Mouse (Mus musculus) heart, postnatal 0 days (tissue): ENCODE results near the gene Mrps26. TPM values are rescaled to one million over a fixed set of nuclear protein-coding genes. Genes with fewer than 3 reads are reported as not detected.

Source experiments
- ATAC-seq: fragments of 200-750 bp; cut with Nextera tagmentation; 2 replicates; pipeline ENCODE4 v1.8.0; 2017; ENCODE audit warnings: low read depth, moderate number of reproducible peaks, moderate library complexity; ENCODE audit not compliant: insufficient read depth
- DNase-seq: peaks from one replicate; pipeline ENCODE4 v3.0.0-alpha.2; 2016; ENCODE audit warnings: low spot score
- H3K27ac ChIP-seq: fragments of 300-500 bp; sonication (generic); 2 replicates; pipeline ENCODE4 v1.5.1; 2014; ENCODE audit warnings: low read depth, mild to moderate bottlenecking
- H3K27me3 ChIP-seq: fragments of 300-500 bp; sonication (generic); 2 replicates; pipeline ENCODE4 v1.6.1; 2014; ENCODE audit warnings: low read length, mixed read lengths; ENCODE audit not compliant: control insufficient read depth, insufficient read depth
- H3K36me3 ChIP-seq: fragments of 300-500 bp; sonication (generic); replicated peaks from 2 replicates; pipeline ENCODE4 v1.6.1; 2014; ENCODE audit warnings: low read length, mixed read lengths; ENCODE audit not compliant: control insufficient read depth, insufficient read depth
- H3K4me1 ChIP-seq: fragments of 300-500 bp; sonication (generic); 2 replicates; pipeline ENCODE4 v1.6.1; 2014; ENCODE audit warnings: antibody characterized with exemption; ENCODE audit not compliant: control insufficient read depth, insufficient read depth
- H3K4me2 ChIP-seq: fragments of 300-500 bp; sonication (generic); 2 replicates; pipeline ENCODE4 v1.6.1; 2014; ENCODE audit warnings: low read depth, mild to moderate bottlenecking, low read length, moderate library complexity
- H3K4me3 ChIP-seq: fragments of 300-500 bp; sonication (generic); 2 replicates; pipeline ENCODE4 v1.5.1; 2014; ENCODE audit warnings: low read depth, low read length
- H3K9ac ChIP-seq: fragments of 300-500 bp; sonication (generic); replicated peaks from 2 replicates; pipeline ENCODE4 v1.6.1; 2014; ENCODE audit warnings: low read depth, low read length, mixed read lengths
- H3K9me3 ChIP-seq: fragments of 300-500 bp; sonication (generic); replicated peaks from 2 replicates; pipeline ENCODE4 v1.6.1; 2016; ENCODE audit warnings: low read length; ENCODE audit not compliant: control insufficient read depth
- CTCF ChIP-seq: IDR thresholded peaks from 2 replicates; pipeline ENCODE4 v1.5.1; 2016; ENCODE audit warnings: antibody characterized with exemption, control low read depth, low read depth
- EP300 ChIP-seq: IDR thresholded peaks from 2 replicates; pipeline ENCODE4 v1.6.1; 2016; ENCODE audit warnings: antibody characterized with exemption, low read depth
- WGBS: fragments of 180-500 bp; shearing (Covaris S2); extraction: QIAGEN DNeasy Blood & Tissue Kit; methylation state at CpG from one replicate; pipeline ENCODE4 v1.1.7; 2014; 5-methylcytosine and 5-hydroxymethylcytosine counted together
- polyA plus RNA-seq: library from polyadenylated mRNA; unstranded; fragments of >200 nt; fragmentation: Nextera tagmentation; extraction: Ambion mirVana; gene quantifications from 2 replicates; pipeline ENCODE4 v1.2.1, GENCODE M21; 2015
- total RNA-seq: library from RNA; depleted of rRNA; stranded (reverse); fragments of >200 nt; gene quantifications from 2 replicates; pipeline ENCODE4 v1.2.3, GENCODE M21; 2014; ENCODE audit warnings: low replicate concordance

The Mrps26 gene
- total and polyA plus RNA-seq, 2 experiments from 2014 or later = 74.0 to 86.9 TPM

- Histone ChIP-seq H3K27me3 (no peaks in the 10 kb centered on the region), H3K4me2 (no peak overlapping the region), H3K4me1 (no peaks in the 10 kb centered on the region), H3K9me3 (no peaks in the 10 kb centered on the region), H3K9ac (no peak overlapping the region), H3K27ac (no peak overlapping the region), H3K36me3 (peaks cover 61% of the 10 kb centered on the region), H3K4me3 (no peak overlapping the region)
- WGBS = 86% methylated on average over 6 of the region's 6 CpGs
- DNase-seq = no peak
- no peak for TF ChIP-seq EP300
- no peak; the same call in 1 of the 2 replicates for TF ChIP-seq CTCF
- no peak for ATAC-seq
Observed at GRCm38 (mm10) chr2:130528457-130528856, 35.1 kb upstream of the Mrps26 start.

GRCm38 (mm10) chr2:130529290-130529689 lies 34.3 kb upstream of the Mrps26 start:
- Histone ChIP-seq H3K36me3 (peaks cover 68% of the 10 kb centered on the region), H3K4me2 (no peak overlapping the region), H3K4me3 (no peak overlapping the region), H3K9me3 (no peaks in the 10 kb centered on the region), H3K27ac (no peak overlapping the region), H3K4me1 (no peaks in the 10 kb centered on the region), H3K9ac (no peak overlapping the region), H3K27me3 (no peaks in the 10 kb centered on the region)
- no peak for TF ChIP-seq EP300
- TF ChIP-seq CTCF = no peak
- WGBS = 90% methylated on average over 2 of the region's 2 CpGs
- ATAC-seq (no peak), DNase-seq (no peak)

- peaks cover 72% of the 10 kb centered on the region for H3K36me3 ChIP-seq
- DNase-seq = no peak
Observed at GRCm38 (mm10) chr2:130529925-130530324, 33.6 kb upstream of the Mrps26 start.

GRCm38 (mm10) chr2:130532201-130532600 lies 31.3 kb upstream of the Mrps26 start:
- ATAC-seq (no peak), DNase-seq (no peak)

More at GRCm38 (mm10) chr2:130529925-130530324, 33.6 kb upstream of the Mrps26 start:
- H3K27ac ChIP-seq = no peak overlapping the region
- H3K9me3 ChIP-seq = no peaks in the 10 kb centered on the region
- H3K4me1 ChIP-seq = no peaks in the 10 kb centered on the region
- no peak for TF ChIP-seq CTCF
- no peak for TF ChIP-seq EP300
- no peak overlapping the region for H3K4me3 ChIP-seq
- no peak for ATAC-seq
- H3K4me2 ChIP-seq = no peak overlapping the region
- 75% methylated on average over 7 of the region's 7 CpGs for WGBS
- no peaks in the 10 kb centered on the region for H3K27me3 ChIP-seq
- no peak overlapping the region for H3K9ac ChIP-seq

GRCm38 (mm10) chr2:130535017-130535416 lies 28.5 kb upstream of the Mrps26 start:
- H3K4me1 ChIP-seq = no peaks in the 10 kb centered on the region
- no peak for TF ChIP-seq EP300
- no peak for TF ChIP-seq CTCF
- no peak overlapping the region for H3K27ac ChIP-seq
- no peak overlapping the region for H3K9ac ChIP-seq
- H3K9me3 ChIP-seq = no peaks in the 10 kb centered on the region
- 87% methylated on average over 6 of the region's 6 CpGs for WGBS
- H3K36me3 ChIP-seq = peaks cover 74% of the 10 kb centered on the region
- no peaks in the 10 kb centered on the region for H3K27me3 ChIP-seq
- DNase-seq = no peak
- no peak for ATAC-seq
- H3K4me3 ChIP-seq = no peak overlapping the region
- no peak overlapping the region for H3K4me2 ChIP-seq

More at GRCm38 (mm10) chr2:130532201-130532600, 31.3 kb upstream of the Mrps26 start:
- no peak overlapping the region for H3K4me3 ChIP-seq
- WGBS = 82% methylated on average over 2 of the region's 2 CpGs
- no peak overlapping the region for H3K9ac ChIP-seq
- TF ChIP-seq EP300 (no peak), CTCF (no peak)
- H3K4me2 ChIP-seq = no peak overlapping the region
- no peaks in the 10 kb centered on the region for H3K4me1 ChIP-seq
- H3K9me3 ChIP-seq = no peaks in the 10 kb centered on the region
- peaks cover 75% of the 10 kb centered on the region for H3K36me3 ChIP-seq
- H3K27ac ChIP-seq = no peak overlapping the region
- H3K27me3 ChIP-seq = no peaks in the 10 kb centered on the region

GRCm38 (mm10) chr2:130536890-130537289 lies 26.7 kb upstream of the Mrps26 start:
- WGBS = 68% methylated on average over 3 of the region's 3 CpGs
- no peak for TF ChIP-seq CTCF
- no peak for TF ChIP-seq EP300
- no peaks in the 10 kb centered on the region for H3K9me3 ChIP-seq
- DNase-seq (no peak), ATAC-seq (no peak)
- H3K27ac ChIP-seq = no peak overlapping the region
- no peak overlapping the region for H3K4me2 ChIP-seq
- H3K4me3 ChIP-seq = no peak overlapping the region
- no peak overlapping the region for H3K9ac ChIP-seq
- H3K27me3 ChIP-seq = no peaks in the 10 kb centered on the region
- no peaks in the 10 kb centered on the region for H3K4me1 ChIP-seq
- H3K36me3 ChIP-seq = peaks cover 87% of the 10 kb centered on the region
